Mouse (Mus musculus) CH12.LX (cell line): ENCODE measurements around the gene 1700028J19Rik. TPM values are rescaled to one million over a fixed set of nuclear protein-coding genes. Genes with fewer than 3 reads are reported as not detected.
"Not testable (repeated sequence)": the region's sequence is repeated elsewhere in the genome, so short reads cannot be mapped to it uniquely, and the experiment has no call there.

ENCODE experiments used
- DNase-seq: peaks from one replicate; pipeline ENCODE4 v3.0.0-alpha.2; 2013; ENCODE audit errors: extremely low read depth
- H3K27ac ChIP-seq: 2 replicates; pipeline ENCODE4 v1.5.1; 2012; ENCODE audit warnings: low read depth, mild to moderate bottlenecking, control low read depth, moderate library complexity; ENCODE audit not compliant: insufficient read depth
- H3K27me3 ChIP-seq: replicated peaks from 2 replicates; pipeline ENCODE3; 2012; ENCODE audit warnings: inconsistent platforms
- H3K36me3 ChIP-seq, 2 experiments: replicated peaks in 1 of 2; 2 replicates each; pipeline versions ENCODE3 to v1.6.1; 2012; ENCODE audit warnings: inconsistent platforms in 1 of 2, low read length in 1 of 2, mild to moderate bottlenecking in 1 of 2, mixed read lengths in 1 of 2, moderate library complexity in 1 of 2; ENCODE audit not compliant: control insufficient read depth in 1 of 2, insufficient read depth in 1 of 2
- H3K4me1 ChIP-seq, 2 experiments: 2 replicates each; pipeline ENCODE4 v1.6.1; 2012; ENCODE audit warnings: inconsistent platforms in 1 of 2, moderate library complexity in 1 of 2; ENCODE audit not compliant: insufficient read depth in 2 of 2, control insufficient read depth in 1 of 2
- H3K4me2 ChIP-seq: 2 replicates; pipeline ENCODE4 v1.6.1; 2012; ENCODE audit warnings: low read depth, mild to moderate bottlenecking, control low read depth; ENCODE audit not compliant: poor library complexity, insufficient read depth, severe bottlenecking
- H3K4me3 ChIP-seq, 3 experiments: fragments of 150-350 bp in 1 of 3; sonication (generic) in 1 of 3; replicated peaks in 1 of 3; 2 replicates each; pipeline versions ENCODE3 to v1.5.1; 2011 to 2012; ENCODE audit warnings: low read depth in 2 of 3, low read length in 2 of 3, mild to moderate bottlenecking in 2 of 3, moderate library complexity in 2 of 3, control low read depth in 1 of 3, improper control_type of control experiment in 1 of 3, inconsistent platforms in 1 of 3, mixed read lengths in 1 of 3; ENCODE audit not compliant: poor library complexity in 1 of 3
- H3K79me2 ChIP-seq: replicated peaks from 2 replicates; pipeline ENCODE4 v1.6.1; 2012; ENCODE audit warnings: mild to moderate bottlenecking, moderate library complexity; ENCODE audit not compliant: control insufficient read depth, poor library complexity, insufficient read depth, severe bottlenecking; ENCODE audit errors: extremely low read depth
- H3K9ac ChIP-seq: 2 replicates; pipeline ENCODE4 v1.6.1; 2012; ENCODE audit warnings: low read depth, mild to moderate bottlenecking, control low read depth, moderate library complexity; ENCODE audit not compliant: insufficient read depth
- H3K9me3 ChIP-seq: replicated peaks from 2 replicates; pipeline ENCODE3; 2012; ENCODE audit warnings: low read length, inconsistent platforms, mixed read lengths
- BHLHE40 ChIP-seq: IDR thresholded peaks from 2 replicates; pipeline ENCODE4 v1.6.1; 2011; ENCODE audit warnings: mild to moderate bottlenecking, low read depth, low read length, improper control_type of control experiment
- CHD1 ChIP-seq: IDR thresholded peaks from 2 replicates; pipeline ENCODE4 v1.6.1; 2012; ENCODE audit warnings: low read depth, low read length, improper control_type of control experiment, inconsistent platforms
- CHD2 ChIP-seq: IDR thresholded peaks from 2 replicates; pipeline ENCODE4 v1.6.1; 2011; ENCODE audit warnings: low read length, improper control_type of control experiment
- EP300 ChIP-seq: IDR thresholded peaks from 2 replicates; pipeline ENCODE4 v1.6.1; 2011; ENCODE audit warnings: low read length, improper control_type of control experiment
- HCFC1 ChIP-seq: IDR thresholded peaks from 2 replicates; pipeline ENCODE4 v1.6.1; 2012; ENCODE audit warnings: low read depth, mild to moderate bottlenecking, inconsistent platforms, low read length, improper control_type of control experiment
- IRF4 ChIP-seq: IDR thresholded peaks from 2 replicates; pipeline ENCODE4 v1.6.1; 2014; ENCODE audit warnings: low read depth, mild to moderate bottlenecking, inconsistent platforms, low read length, improper control_type of control experiment
- JUN ChIP-seq: IDR thresholded peaks from 2 replicates; pipeline ENCODE4 v1.6.1; 2011; ENCODE audit warnings: low read depth, mild to moderate bottlenecking, low read length, improper control_type of control experiment, moderate library complexity; ENCODE audit not compliant: insufficient read depth
- JUND ChIP-seq: conservative IDR thresholded peaks from 2 replicates; pipeline ENCODE4 v1.6.1; 2011; ENCODE audit warnings: low read depth, low read length, improper control_type of control experiment
- KAT2A ChIP-seq: IDR thresholded peaks from 2 replicates; pipeline ENCODE4 v1.6.1; 2012; ENCODE audit warnings: low read length, improper control_type of control experiment, inconsistent platforms; ENCODE audit not compliant: insufficient replicate concordance
- MAFK ChIP-seq: IDR thresholded peaks from 2 replicates; pipeline ENCODE4 v1.6.1; 2011; ENCODE audit warnings: low read length, improper control_type of control experiment; ENCODE audit not compliant: insufficient replicate concordance
- MAX ChIP-seq: IDR thresholded peaks from 2 replicates; pipeline ENCODE4 v1.6.1; 2011; ENCODE audit warnings: low read length, improper control_type of control experiment
- MAZ ChIP-seq: IDR thresholded peaks from 2 replicates; pipeline ENCODE4 v1.6.1; 2012; ENCODE audit warnings: low read depth, mild to moderate bottlenecking, inconsistent platforms, low read length, improper control_type of control experiment, moderate library complexity
- MXI1 ChIP-seq: IDR thresholded peaks from 2 replicates; pipeline ENCODE4 v1.6.1; 2011; ENCODE audit warnings: mild to moderate bottlenecking, low read depth, low read length, improper control_type of control experiment
- MYC ChIP-seq: IDR thresholded peaks from 2 replicates; pipeline ENCODE4 v1.6.1; 2011; ENCODE audit warnings: low read depth, mild to moderate bottlenecking, improper control_type of control experiment, low read length
- NRF1 ChIP-seq: IDR thresholded peaks from 2 replicates; pipeline ENCODE4 v1.6.1; 2014; ENCODE audit warnings: low read depth, mild to moderate bottlenecking, inconsistent platforms, low read length, improper control_type of control experiment, moderate library complexity
- PAX5 ChIP-seq: IDR thresholded peaks from 2 replicates; pipeline ENCODE4 v1.6.1; 2012; ENCODE audit warnings: low read length, inconsistent platforms, mixed read lengths
- RCOR1 ChIP-seq: conservative IDR thresholded peaks from 2 replicates; pipeline ENCODE4 v1.6.1; 2012; ENCODE audit warnings: low read depth, mild to moderate bottlenecking, inconsistent platforms, low read length, improper control_type of control experiment
- SMC3 ChIP-seq: IDR thresholded peaks from 2 replicates; pipeline ENCODE4 v1.6.1; 2011; ENCODE audit warnings: low read depth, low read length, improper control_type of control experiment
- TCF12 ChIP-seq: IDR thresholded peaks from 2 replicates; pipeline ENCODE4 v1.6.1; 2014; ENCODE audit warnings: low read depth, mild to moderate bottlenecking, inconsistent platforms, low read length, improper control_type of control experiment
- UBTF ChIP-seq: IDR thresholded peaks from 2 replicates; pipeline ENCODE4 v1.6.1; 2012; ENCODE audit warnings: low read depth, mild to moderate bottlenecking, inconsistent platforms, low read length, improper control_type of control experiment, moderate library complexity
- USF1 ChIP-seq: IDR thresholded peaks from 2 replicates; pipeline ENCODE4 v1.6.1; 2014; ENCODE audit warnings: low read depth, mild to moderate bottlenecking, inconsistent platforms, low read length, improper control_type of control experiment
- USF2 ChIP-seq: conservative IDR thresholded peaks from 2 replicates; pipeline ENCODE4 v1.6.1; 2011; ENCODE audit warnings: low read depth, low read length, improper control_type of control experiment
- ZC3H11A ChIP-seq: IDR thresholded peaks from 2 replicates; pipeline ENCODE4 v1.6.1; 2012; ENCODE audit warnings: low read depth, mild to moderate bottlenecking, inconsistent platforms, low read length, improper control_type of control experiment
- ZMIZ1 ChIP-seq: IDR thresholded peaks from 2 replicates; pipeline ENCODE4 v1.6.1; 2012; ENCODE audit warnings: low read depth, mild to moderate bottlenecking, inconsistent platforms, low read length, improper control_type of control experiment
- dilution Hi-C: fragments of 300-500 bp; cut with MboI; formaldehyde crosslinking; loops from 2 replicates; pipeline ENCODE4 v1.14.3; 2020; ENCODE audit warnings: low sequenced_read_pairs; ENCODE audit not compliant: extremely low pct_unique_long_range_greater_than_20kb, extremely low pct_ligation_motif_present
- in situ Hi-C: fragments of 300-500 bp; cut with MboI; formaldehyde crosslinking; loops from 3 replicates; pipeline ENCODE4 v1.14.3; 2019; ENCODE audit warnings: low sequenced_read_pairs, low pct_ligation_motif_present, low pct_unique_long_range_greater_than_20kb, mixed read lengths
- polyA plus RNA-seq: library from polyadenylated mRNA; unstranded; fragments of >175 nt; gene quantifications from 2 replicates; pipeline ENCODE4 v1.2.1, GENCODE M21; 2012; ENCODE audit warnings: low read depth; ENCODE audit not compliant: insufficient read length
- total RNA-seq, 2 experiments: library from RNA; depleted of rRNA; stranded (reverse); fragments of 300-350 nt in 1 of 2; fragments of >200 nt in 1 of 2; gene quantifications; 2 replicates each; pipeline ENCODE4 v1.2.3; 2012 to 2014

1700028J19Rik gene
- total and polyA plus RNA-seq, 3 experiments = 0.25 to 0.86 (median 0.44) TPM

- DNase-seq = no peak
- dilution Hi-C loops = no loop called here
- peaks cover 0 to 8% of the 10 kb centered on the region in 2 experiments; a peak in 2 of 4 replicates for H3K4me1 ChIP-seq
These were observed 30.9 kb downstream of the 1700028J19Rik start, which contains the start of gene Klk1b5 for GRCm38 (mm10) chr7:44215645-44216044. Gene Klk1b5 (plus strand): TSS chr7:44215945.

DNA sequence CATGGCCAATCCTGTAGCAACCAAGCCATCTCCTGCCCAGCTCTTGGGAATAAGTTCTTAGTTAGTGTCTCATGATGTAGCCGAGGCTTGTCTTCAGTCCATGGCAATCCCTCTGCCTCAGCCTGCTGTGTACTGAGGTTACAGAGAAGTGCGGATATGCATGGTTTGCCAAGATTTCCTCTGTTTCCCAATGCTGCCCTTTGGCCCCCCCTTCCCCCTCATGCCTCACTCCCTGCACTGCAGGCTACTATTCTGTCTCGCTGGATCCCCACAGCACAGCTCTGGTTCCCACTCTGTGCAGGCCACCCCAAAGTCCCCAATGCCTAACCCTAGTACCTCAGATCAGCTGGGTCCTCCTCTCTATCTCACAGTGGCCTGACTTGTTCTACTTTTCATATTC is 38.2 kb downstream of the 1700028J19Rik start:
- H3K4me3 ChIP-seq = no peak overlapping the region
- no peak overlapping the region for H3K9ac ChIP-seq
- dilution Hi-C loops (no loop called here), in situ Hi-C loops (no loop called here)
- H3K36me3 ChIP-seq = no peaks in the 10 kb centered on the region
- no peaks in the 10 kb centered on the region for H3K9me3 ChIP-seq
- H3K27me3 ChIP-seq = peaks cover 56% of the 10 kb centered on the region
- no peak for DNase-seq
- no peaks in the 10 kb centered on the region for H3K79me2 ChIP-seq
- TF ChIP-seq MXI1 = no peak
- no peak for TF ChIP-seq MAFK
- TF ChIP-seq USF1 = no peak
- TF ChIP-seq HCFC1 = no peak
- no peak for TF ChIP-seq BHLHE40
- TF ChIP-seq MAZ = no peak
- no peak for TF ChIP-seq MAX
- no peak for TF ChIP-seq KAT2A
- no peak for TF ChIP-seq PAX5
- TF ChIP-seq CHD1 = no peak
- TF ChIP-seq JUN = no peak
- TF ChIP-seq USF2 = no peak
- TF ChIP-seq TCF12 = no peak
- TF ChIP-seq NRF1 = no peak
- no peak for TF ChIP-seq ZC3H11A
- TF ChIP-seq, all 38 proteins: peak for 0
- Histone ChIP-seq H3K4me2 (no peak overlapping the region), H3K4me1 (peaks cover 0 to 4% of the 10 kb centered on the region in 2 experiments; a peak in 1 of 4 replicates), H3K27ac (no peak overlapping the region)

More at GRCm38 (mm10) chr7:44215645-44216044, 30.9 kb downstream of the 1700028J19Rik start, which contains the start of gene Klk1b5:
- no peak within 1 kb of the TSS for H3K9ac ChIP-seq
- TF ChIP-seq PAX5 (no peak), UBTF (no peak), SMC3 (no peak), MYC (no peak), HCFC1 (no peak), MAZ (no peak), IRF4 (no peak), EP300 (no peak), ZC3H11A (no peak), JUN (no peak), USF2 (no peak), RCOR1 (no peak), ZMIZ1 (no peak), CHD2 (no peak), MAX (no peak), JUND (no peak)
- in situ Hi-C loops = no loop called here
- H3K27me3 ChIP-seq = peaks cover 55% of the 10 kb centered on the region
- no peaks in the 10 kb centered on the region for H3K9me3 ChIP-seq
- no peak within 1 kb of the TSS for H3K27ac ChIP-seq
- no peak within 1 kb of the TSS for H3K4me3 ChIP-seq
- no peaks in the 10 kb centered on the region for H3K79me2 ChIP-seq
- H3K4me2 ChIP-seq = no peak within 1 kb of the TSS
- no peaks in the 10 kb centered on the region for H3K36me3 ChIP-seq

DNA sequence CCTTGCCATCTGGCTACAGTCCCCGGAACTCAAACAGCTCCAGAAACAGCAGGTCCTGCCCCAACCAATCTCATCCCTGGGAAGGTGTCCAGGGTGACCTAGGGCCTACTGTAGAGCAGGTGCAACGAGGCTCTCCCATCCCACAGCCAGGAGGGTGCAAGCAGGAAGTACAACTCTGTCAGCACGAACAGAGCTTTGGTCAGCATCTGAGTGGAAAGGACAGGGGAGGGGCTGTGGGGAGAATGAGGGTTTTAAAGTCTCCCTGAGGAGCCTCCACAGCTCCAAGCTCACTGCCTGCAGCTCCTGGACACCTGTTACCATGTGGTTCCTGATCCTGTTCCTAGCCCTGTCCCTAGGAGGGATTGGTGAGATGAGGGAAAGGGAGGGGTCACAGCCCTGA is 39.4 kb downstream of the 1700028J19Rik start, which contains the start of gene Klk1b4:
Klk1b4 (plus strand) TSS at position 301 of the 400 bp plus-strand sequence.
- in situ Hi-C loops, H3K9ac ChIP-seq, H3K9me3 ChIP-seq, H3K4me3 ChIP-seq, DNase-seq, H3K4me2 ChIP-seq, H3K79me2 ChIP-seq, H3K27ac ChIP-seq, H3K36me3 ChIP-seq, H3K4me1 ChIP-seq, dilution Hi-C loops: not testable (repeated sequence)
- peaks cover 54% of the 10 kb centered on the region for H3K27me3 ChIP-seq
